8 mouse cellular contexts compared by ENCODE assay signal in the genomic region with DNA sequence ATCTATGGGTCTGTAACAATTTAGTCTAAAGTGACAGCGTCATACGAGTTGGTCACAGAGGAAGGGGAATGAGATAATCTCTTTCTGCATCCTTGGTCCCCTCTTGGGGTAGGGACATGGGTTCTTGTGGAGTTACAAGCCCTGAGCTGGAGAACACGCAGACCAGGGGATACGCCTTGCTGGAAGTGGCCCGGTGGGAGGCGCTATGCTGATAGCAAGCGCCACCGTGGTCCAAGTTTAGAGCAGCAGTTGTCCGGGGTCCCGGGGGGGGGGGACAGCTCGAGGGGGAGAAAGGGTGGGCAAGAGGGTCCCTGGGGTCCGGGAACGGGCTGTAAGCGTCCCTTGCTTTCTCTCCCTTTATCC. TPM values are rescaled to one million over a fixed set of nuclear protein-coding genes. Genes with fewer than 3 reads are reported as not detected.
DNase-seq lines count a peak whose midpoint lies in the region; ATAC-seq and TF ChIP-seq lines count a peak whose summit lies in the region.

No protein-coding gene starts in this region.

- peak overlapping the region; percentile 42 for H3ac ChIP-seq in C2C12 (ENCODE audit: control insufficient read depth, insufficient read length, low read depth)

- peak; percentile 75 for ATAC-seq in midbrain, embryonic 13.5 days

- H3K36me3 ChIP-seq in C2C12 (ENCODE audit: control insufficient read depth, insufficient read depth) = peaks cover 3% of the 10 kb centered on the region
- no peaks in the 10 kb centered on the region for H3K36me3 ChIP-seq in limb, embryonic 10.5 days
- H3K36me3 ChIP-seq in midbrain, embryonic 13.5 days = no peaks in the 10 kb centered on the region

- intact Hi-C loops in heart, postnatal 10 days (cut with DNase I) = loop anchor here (1.0 to 2.0 kb wide), 3 partner anchors 52 to 72 kb away; partner anchors contain the start of gene Eml1

- H3K9ac ChIP-seq in midbrain, embryonic 13.5 days (replicated peaks) = peak overlapping the region; percentile 88

- no peaks in the 10 kb centered on the region for H3K9me3 ChIP-seq in limb, embryonic 10.5 days (replicated peaks)
- no peaks in the 10 kb centered on the region for H3K9me3 ChIP-seq in midbrain, embryonic 13.5 days

- peak overlapping the region; percentile 66 for H3K4me3 ChIP-seq in C2C12 (ENCODE audit: insufficient read depth, poor library complexity, severe bottlenecking)
- H3K4me3 ChIP-seq in limb, embryonic 10.5 days = peak overlapping the region; percentile 94
- peak overlapping the region; percentile 68 for H3K4me3 ChIP-seq in midbrain, embryonic 13.5 days (replicated peaks)

- H3K27ac ChIP-seq in limb, embryonic 10.5 days = peak overlapping the region; percentile 96
- peak overlapping the region; percentile 93 for H3K27ac ChIP-seq in midbrain, embryonic 13.5 days

- under 1% methylated on average over 11 of the region's 14 CpGs for WGBS in limb, embryonic 10.5 days
- under 1% methylated on average over 14 of the region's 14 CpGs for WGBS in midbrain, embryonic 13.5 days

- peak overlapping the region; percentile 64 for H3K4me2 ChIP-seq in midbrain, embryonic 13.5 days (replicated peaks)

- H3K27me3 ChIP-seq in C2C12 (ENCODE audit: control insufficient read depth, insufficient read depth, insufficient read length) = no peaks in the 10 kb centered on the region
- H3K27me3 ChIP-seq in limb, embryonic 10.5 days (ENCODE audit: low read depth, poor library complexity, severe bottlenecking) = peaks cover 12% of the 10 kb centered on the region
- 0 out of 2 replicates have a peak, but pooled peaks cover 4% of the 10 kb centered on the region for H3K27me3 ChIP-seq in midbrain, embryonic 13.5 days

- peaks cover 32% of the 10 kb centered on the region for H3K4me1 ChIP-seq in limb, embryonic 10.5 days
- H3K4me1 ChIP-seq in midbrain, embryonic 13.5 days (replicated peaks) = peaks cover 33% of the 10 kb centered on the region

- peak; percentile 36 to 63 for DNase-seq in adrenal gland, adult (ENCODE audit: inconsistent age in 2 of 2, low spot score in 1 of 2)
- no peak for DNase-seq in adrenal gland, postnatal 4 days (ENCODE audit: low spot score in 2 of 2)
- DNase-seq in embryo, embryonic 11 days = peak; percentile 85
- peak; percentile 55 to 64 for DNase-seq in heart, postnatal 10 days
- no peak for DNase-seq in limb, embryonic 10.5 days (ENCODE audit: low spot score)
- no peak for DNase-seq in spleen, adult 12 weeks (ENCODE audit: low spot score)

- peaks cover 44% of the 10 kb centered on the region for H3K79me2 ChIP-seq in C2C12 (ENCODE audit: control insufficient read depth, insufficient read depth)

- peaks cover 39% of the 10 kb centered on the region for H3K79me3 ChIP-seq in C2C12 (ENCODE audit: low read depth)

- TF ChIP-seq CTCF in C2C12 (IDR thresholded peaks at IDR 0.05; ENCODE audit: control insufficient read depth, insufficient read depth, insufficient read length) = no peak

TF ChIP-seq in C2C12, 6 proteins besides CTCF, POLR2A, EP300 and RAD21:
- TF ChIP-seq MYOG (IDR thresholded peaks at IDR 0.05; ENCODE audit: control insufficient read depth, extremely low read depth, insufficient read length) (no peak), MAX (IDR thresholded peaks at IDR 0.05) (no peak), FOSL1 (IDR thresholded peaks at IDR 0.05; ENCODE audit: insufficient read depth, low read length, poor library complexity, severe bottlenecking) (no peak)

RNA-seq across cellular contexts. Expression of gene Eml1, which starts 51.7 kb away (rescaled TPM):
- total RNA-seq in adrenal gland, postnatal 4 days (2021) = 10 to 100 TPM; 33.6 to 34.6 TPM
- polyA plus RNA-seq in C2C12 (2012; fragmentation: generic; extraction: Trizol) = 45.2 TPM
- 10 to 100 TPM; 82.1 to 94.6 TPM for total RNA-seq in heart, postnatal 10 days (2021)
- 47.1 and 64.7 TPM in 2 replicates for polyA plus RNA-seq in limb, embryonic 10.5 days (2016; fragmentation: Nextera tagmentation; extraction: Ambion mirVana)
- 65.7 and 66.7 TPM in 2 replicates for polyA plus RNA-seq in midbrain, embryonic 13.5 days (2015; fragmentation: Nextera tagmentation; extraction: Ambion mirVana)

Comparison
In these comparisons a context has a peak if more than half of its experiments do, and no peak if none do; other contexts are left out.
1. DNase-seq: peak in adrenal gland, adult (2 of 2), embryo, embryonic 11 days (single experiment) and heart, postnatal 10 days (2 of 2); none in adrenal gland, postnatal 4 days (0 of 2), limb, embryonic 10.5 days (single experiment) and spleen, adult 12 weeks (single experiment).
2. Peak in every context shown above with its lines, with median percentiles within 50 percentile points of each other: H3K4me3 ChIP-seq.